Mouse (Mus musculus) adrenal gland, adult 8-10 months (tissue): Measurements from ENCODE around the gene Tmprss9. TPM values are rescaled to one million over a fixed set of nuclear protein-coding genes. Genes with fewer than 3 reads are reported as not detected.

Experiments
- DNase-seq: peaks from one replicate; pipeline ENCODE4 v3.0.0; 2022
- total RNA-seq, 4 experiments: library from RNA; stranded (reverse); gene quantifications; 2 replicates each; pipeline ENCODE4 v1.2.4; 2022

The Tmprss9 gene
- total RNA-seq, 4 experiments from 2014 or later, result 0.18 TPM; not detected in 3

GRCm38 (mm10) chr10:80843087-80843930 lies 28.3 kb upstream of the Tmprss9 start:
- DNase-seq, result no peak

DNA sequence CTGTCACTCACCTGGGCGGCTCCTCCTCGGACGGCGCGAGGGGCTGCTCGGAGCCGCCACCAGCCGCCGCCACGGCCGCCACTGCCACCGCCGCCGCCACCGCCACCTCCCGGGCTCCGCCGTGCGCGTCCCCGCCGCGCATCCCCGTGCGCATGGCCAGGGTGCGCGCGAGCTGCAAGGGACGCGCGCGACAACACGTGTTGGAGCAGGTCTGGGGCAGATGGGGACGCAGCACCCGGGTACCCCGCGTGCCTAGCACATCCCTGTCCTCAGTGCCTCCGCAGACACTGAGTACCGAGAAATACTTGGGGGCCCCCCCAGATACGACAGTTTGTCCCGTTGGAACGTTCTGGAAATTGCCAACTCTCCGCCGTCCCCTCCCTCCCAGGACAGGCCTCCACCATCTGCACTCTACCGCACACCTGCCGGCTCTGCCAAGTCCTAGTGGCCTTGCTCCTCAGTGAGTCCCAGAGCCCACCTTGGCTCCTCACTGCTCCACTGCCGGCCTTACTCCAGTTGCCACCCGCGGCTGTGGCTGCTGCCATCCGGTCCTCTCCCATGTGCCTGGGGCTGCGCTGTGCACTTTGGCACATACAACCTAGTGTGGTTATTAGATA lies 27.6 kb upstream of the Tmprss9 start, which contains the start of gene Lingo3:
TSS of gene Lingo3 (minus strand) at position 109 of the 617 bp plus-strand sequence.
- no peak for DNase-seq

DNA sequence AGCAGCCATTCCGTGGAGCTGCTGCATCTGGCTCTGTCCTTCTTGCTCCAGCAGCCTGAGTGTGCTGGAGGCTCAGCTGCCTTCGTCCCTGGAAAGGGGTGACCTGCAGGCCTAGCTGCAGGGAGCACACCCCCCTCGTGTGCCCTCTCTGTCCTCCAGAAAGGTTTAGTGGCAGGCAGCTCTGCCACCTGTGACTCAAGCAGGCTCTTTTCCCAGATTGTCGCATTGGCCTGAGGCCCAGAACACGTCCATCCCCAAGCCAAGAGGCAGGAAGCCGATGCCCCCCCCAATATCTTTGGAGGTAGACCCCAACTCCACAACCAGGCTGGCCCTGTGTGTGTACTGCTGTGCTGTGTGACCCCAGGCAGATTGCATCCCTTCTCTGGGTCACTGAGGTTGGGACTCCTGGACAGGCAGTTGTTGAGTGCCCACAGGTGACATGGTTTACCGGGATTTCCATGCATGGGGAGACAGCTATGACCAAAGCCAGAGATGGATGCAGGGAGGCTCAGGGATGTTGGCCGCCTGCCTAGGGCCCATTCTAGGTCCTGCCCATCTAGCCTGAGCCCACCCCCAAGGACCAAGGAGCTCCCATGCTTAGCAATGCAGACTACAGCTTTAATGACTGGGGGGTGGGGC lies 26.5 kb upstream of the Tmprss9 start:
- no peak for DNase-seq

- no peak for DNase-seq
These were observed 25.9 kb upstream of the Tmprss9 start for GRCm38 (mm10) chr10:80845732-80846131.

- peak; percentile 51 for DNase-seq
These were observed 23.1 kb upstream of the Tmprss9 start for GRCm38 (mm10) chr10:80848571-80848970.

DNA sequence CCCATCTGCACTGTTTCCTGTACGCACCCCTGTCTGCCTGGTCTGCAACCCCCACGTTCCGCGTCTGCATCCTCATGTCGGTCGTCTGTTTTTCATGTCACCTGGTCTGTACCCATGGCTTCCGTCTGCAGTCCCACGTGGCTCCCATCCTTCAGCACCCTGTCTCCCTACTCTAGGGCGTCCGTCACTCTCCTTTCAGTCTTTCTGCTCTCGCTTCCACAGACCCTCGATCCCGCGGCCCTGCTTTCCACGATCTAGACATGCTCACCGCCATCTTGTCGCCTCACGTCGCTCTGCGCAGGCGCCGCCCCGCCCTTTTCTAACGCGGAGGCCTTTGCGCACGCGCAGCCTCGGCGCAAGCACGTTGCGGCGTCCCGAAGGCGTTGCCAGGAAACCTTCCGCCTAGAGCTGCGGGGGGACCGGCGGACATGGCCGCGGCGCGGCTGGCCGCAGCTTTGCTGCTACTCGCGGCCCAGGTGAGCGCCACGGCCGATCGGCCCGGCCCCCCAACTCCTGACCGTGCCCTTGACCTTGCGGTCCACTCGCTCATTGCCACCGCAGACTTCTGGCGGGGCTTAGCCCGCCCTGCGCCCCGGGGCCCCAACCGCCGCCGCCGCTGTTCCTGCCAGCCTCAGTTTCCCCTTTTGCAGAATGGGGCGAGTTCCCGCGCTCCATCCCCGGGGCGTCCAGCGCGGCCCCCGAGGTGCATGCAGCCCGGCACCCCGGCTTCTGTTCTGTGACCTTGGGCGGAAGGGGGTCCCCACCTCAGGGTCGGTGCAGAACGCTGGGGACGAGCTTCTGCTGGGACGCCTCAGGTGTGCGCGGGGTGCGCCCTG lies 16.5 kb upstream of the Tmprss9 start, which contains the start of the genes Lsm7 and Sppl2b:
TSS of gene Lsm7 (minus strand) at position 297 of the 836 bp plus-strand sequence.
TSS of gene Sppl2b (plus strand) at position 363 of the 836 bp plus-strand sequence.
- peak; percentile 94 for DNase-seq

GRCm38 (mm10) chr10:80855749-80856073 lies 15.9 kb upstream of the Tmprss9 start:
- no peak for DNase-seq

- no peak for DNase-seq
These were observed 15.4 kb upstream of the Tmprss9 start for GRCm38 (mm10) chr10:80856267-80856666.

DNA sequence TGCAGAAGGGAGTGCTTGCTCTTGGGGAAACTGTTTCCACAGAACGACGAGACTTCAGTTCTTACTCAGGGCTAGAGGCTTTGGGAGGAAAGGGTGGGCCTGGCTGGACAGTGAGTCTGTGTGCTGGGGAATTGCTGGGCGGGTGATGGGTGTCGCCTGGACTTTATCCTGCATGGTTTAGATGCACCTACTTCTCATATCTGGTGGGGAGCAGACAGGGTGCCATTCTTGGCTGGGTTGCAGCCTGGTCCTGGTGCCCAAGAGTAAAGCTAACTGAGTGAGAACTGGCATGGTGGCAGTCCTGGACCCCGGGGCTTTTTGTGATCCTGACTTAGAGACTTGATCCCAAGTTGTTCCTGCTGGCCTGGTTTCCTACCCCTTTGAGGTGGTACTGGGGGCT lies 14.7 kb upstream of the Tmprss9 start:
- no peak for DNase-seq

GRCm38 (mm10) chr10:80857386-80857785 lies 14.3 kb upstream of the Tmprss9 start:
- DNase-seq, result no peak

DNA sequence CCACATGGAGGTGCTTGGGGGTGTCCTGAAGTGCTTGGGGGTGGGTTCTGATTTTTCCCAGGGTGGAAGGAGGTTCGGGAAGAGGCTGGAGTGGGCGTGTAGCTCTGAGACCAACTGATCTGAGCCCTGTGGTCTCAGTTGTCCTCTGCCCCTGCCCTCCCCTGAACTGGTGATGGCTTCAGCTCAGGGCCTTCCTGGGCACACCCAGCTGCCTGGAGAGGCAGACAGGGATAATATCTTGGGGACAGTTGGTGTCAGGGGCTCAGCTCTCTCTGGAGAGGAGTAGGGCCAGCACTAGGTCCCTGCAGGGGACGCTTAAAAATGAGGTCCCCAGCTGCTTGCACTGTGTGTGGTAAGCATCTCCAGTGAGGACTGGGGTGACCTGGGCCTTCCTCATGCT lies 13.8 kb upstream of the Tmprss9 start:
- DNase-seq, result no peak

GRCm38 (mm10) chr10:80858350-80858935 lies 13.2 kb upstream of the Tmprss9 start:
- DNase-seq, result no peak

- no peak for DNase-seq
These were observed 9.3 kb upstream of the Tmprss9 start for GRCm38 (mm10) chr10:80862305-80862704.

GRCm38 (mm10) chr10:80864446-80864845 lies 7.2 kb upstream of the Tmprss9 start:
- no peak for DNase-seq

GRCm38 (mm10) chr10:80870993-80871392 lies 655 bp upstream of the Tmprss9 start:
- no peak for DNase-seq

GRCm38 (mm10) chr10:80874035-80874434 lies 2.4 kb downstream of the Tmprss9 start:
- DNase-seq, result no peak

GRCm38 (mm10) chr10:80876028-80876427 lies 4.4 kb downstream of the Tmprss9 start:
- DNase-seq, result no peak

DNA sequence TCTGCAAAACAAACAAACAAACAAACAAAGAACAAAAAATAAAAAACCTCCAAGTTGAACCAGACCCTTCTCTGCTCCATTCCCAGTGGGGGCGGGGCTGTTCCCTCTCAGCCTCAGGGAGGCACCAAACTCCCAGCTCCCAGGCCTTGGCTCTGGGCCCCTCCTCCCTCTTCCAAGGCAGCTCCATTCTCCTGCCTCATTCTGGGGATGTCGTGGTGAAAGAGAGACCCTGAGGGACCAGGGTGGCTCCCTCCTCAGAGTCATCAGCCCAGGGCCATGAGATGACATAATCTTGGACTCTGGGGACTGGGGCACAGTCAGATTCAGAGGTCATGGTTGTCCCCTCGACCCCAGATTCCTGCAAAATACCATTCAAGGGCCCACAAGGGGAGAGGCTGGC lies 4.9 kb downstream of the Tmprss9 start:
- no peak for DNase-seq

DNA sequence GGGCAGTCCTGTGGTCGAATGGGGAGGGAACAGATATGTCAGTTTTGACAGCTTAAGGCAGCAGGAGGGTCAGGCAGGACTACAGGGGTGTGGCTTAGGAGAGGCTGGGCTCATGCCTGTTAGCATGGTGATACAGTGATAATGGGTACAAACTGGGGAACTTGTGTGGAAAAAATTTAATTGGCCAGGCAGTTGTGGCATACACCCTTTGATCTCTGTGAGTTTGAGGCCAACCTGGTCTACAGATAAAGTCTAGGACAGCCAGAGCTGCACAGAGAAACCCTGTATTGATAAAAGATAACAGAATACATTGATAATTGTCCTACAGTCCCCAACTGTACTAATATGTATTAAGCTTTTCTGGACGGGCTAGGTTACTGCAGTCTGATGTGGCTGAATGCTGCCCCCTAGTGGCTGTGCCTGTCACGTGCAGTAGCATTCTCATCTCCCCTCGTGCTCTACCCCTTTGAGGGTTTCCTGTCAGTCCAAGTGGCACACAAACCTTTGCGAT lies 8.5 kb downstream of the Tmprss9 start:
- DNase-seq, result no peak

GRCm38 (mm10) chr10:80880901-80881300 lies 9.3 kb downstream of the Tmprss9 start:
- no peak for DNase-seq

- DNase-seq, result peak; percentile 51
These were observed 9.7 kb downstream of the Tmprss9 start for GRCm38 (mm10) chr10:80881301-80881700.

- DNase-seq, result peak; percentile 84
These were observed 15.5 kb downstream of the Tmprss9 start for GRCm38 (mm10) chr10:80887181-80887580.
